Mouse (Mus musculus) kidney, adult 18-20 months (tissue): ENCODE data around the gene Sycn.
"Not testable (repeated sequence)": the region's sequence is repeated elsewhere in the genome, so short reads cannot be mapped to it uniquely, and the experiment has no call there.

ENCODE experiments used
- DNase-seq: peaks from one replicate; pipeline ENCODE4 v3.0.0; 2021

Gene Sycn

GRCm38 (mm10) chr7:28540526-28540925 lies at the start of gene Sycn:
Sycn (plus strand) TSS chr7:28540885.
- no peak for DNase-seq

GRCm38 (mm10) chr7:28490903-28491302 lies 49.8 kb upstream of the Sycn start:
- DNase-seq, result no peak

- DNase-seq, result no peak
These were observed 48.4 kb upstream of the Sycn start for GRCm38 (mm10) chr7:28492310-28492709.

GRCm38 (mm10) chr7:28495426-28495825 lies 45.3 kb upstream of the Sycn start:
- DNase-seq, result no peak

- DNase-seq, result no peak
These were observed 35.1 kb upstream of the Sycn start for GRCm38 (mm10) chr7:28505585-28505984.

- not testable (repeated sequence) for DNase-seq
These were observed 31.6 kb upstream of the Sycn start for GRCm38 (mm10) chr7:28509121-28509520.

GRCm38 (mm10) chr7:28510405-28510974 lies 30.2 kb upstream of the Sycn start, which contains the start of gene Ifnl2:
Ifnl2 (minus strand) TSS chr7:28510455.
- not testable (repeated sequence) for DNase-seq

GRCm38 (mm10) chr7:28511441-28511840 lies 29.2 kb upstream of the Sycn start:
- DNase-seq, result no peak

GRCm38 (mm10) chr7:28522536-28522935 lies 18.1 kb upstream of the Sycn start, which contains the start of gene Ifnl3:
Ifnl3 (plus strand) TSS chr7:28522836.
- DNase-seq, result not testable (repeated sequence)

- peak; percentile 87 for DNase-seq
These were observed 12.6 kb upstream of the Sycn start for GRCm38 (mm10) chr7:28527922-28528719.

GRCm38 (mm10) chr7:28532005-28532404 lies 8.7 kb upstream of the Sycn start:
- DNase-seq, result no peak

GRCm38 (mm10) chr7:28538886-28539285 lies 1.8 kb upstream of the Sycn start:
- not testable (repeated sequence) for DNase-seq

GRCm38 (mm10) chr7:28544051-28544601 lies 3.4 kb downstream of the Sycn start:
- DNase-seq, result peak; percentile 50

GRCm38 (mm10) chr7:28545048-28545890 lies 4.6 kb downstream of the Sycn start:
- DNase-seq, result peak; percentile 50

GRCm38 (mm10) chr7:28545891-28546210 lies 5.2 kb downstream of the Sycn start:
- no peak for DNase-seq

- DNase-seq, result no peak
These were observed 6.0 kb downstream of the Sycn start for GRCm38 (mm10) chr7:28546649-28547048.

GRCm38 (mm10) chr7:28547154-28547553 lies 6.5 kb downstream of the Sycn start, which contains the start of gene Nccrp1:
Nccrp1 (minus strand) TSS chr7:28547254.
- DNase-seq, result no peak

- no peak for DNase-seq
These were observed 6.9 kb downstream of the Sycn start for GRCm38 (mm10) chr7:28547628-28548027.

- no peak for DNase-seq
These were observed 12.4 kb downstream of the Sycn start for GRCm38 (mm10) chr7:28553076-28553475.

GRCm38 (mm10) chr7:28555939-28556535 lies 15.4 kb downstream of the Sycn start:
- DNase-seq, result no peak

GRCm38 (mm10) chr7:28557069-28557468 lies 16.4 kb downstream of the Sycn start:
- DNase-seq, result no peak

GRCm38 (mm10) chr7:28557708-28558107 lies 17.0 kb downstream of the Sycn start:
- DNase-seq, result no peak

- DNase-seq, result peak; percentile 78
These were observed 17.8 kb downstream of the Sycn start for GRCm38 (mm10) chr7:28558486-28558885.
